Mouse (Mus musculus): ENCODE results near the gene Gse1. TPM values are rescaled to one million over a fixed set of nuclear protein-coding genes. Genes with fewer than 3 reads are reported as not detected.

The Gse1 gene
- polyA plus RNA-seq, 1 experiment = 17.1 TPM

DNA sequence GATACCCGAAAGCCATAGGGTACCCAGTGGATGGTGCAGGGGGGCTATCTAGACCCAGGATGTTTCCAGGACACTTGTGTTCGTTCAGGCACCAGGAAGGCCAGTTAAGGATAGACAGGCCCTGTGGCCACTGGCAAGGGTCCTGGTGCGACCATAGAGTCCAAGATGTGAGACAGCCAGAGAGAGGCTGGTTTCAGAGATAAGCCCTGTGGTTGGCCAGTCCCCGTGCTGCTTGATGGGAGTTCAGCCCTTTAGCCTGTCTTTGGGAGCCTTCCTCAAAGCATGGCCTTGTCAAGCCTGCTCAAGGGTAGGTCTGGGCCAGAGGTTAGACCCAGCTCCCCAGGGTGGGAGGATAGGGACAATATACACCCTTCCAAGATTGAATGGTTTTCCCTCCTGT is 251.4 kb downstream of the Gse1 start:
- no peak for TF ChIP-seq GATA1 (IDR thresholded peaks at IDR 0.05; ENCODE audit: low read length)
- TF ChIP-seq TAL1 (IDR thresholded peaks at IDR 0.05; ENCODE audit: low read length) = no peak
- Histone ChIP-seq H3K27me3 (ENCODE audit: control insufficient read depth) (no peaks in the 10 kb centered on the region), H3K4me3 (replicated peaks) (no peak overlapping the region), H3K9me3 (ENCODE audit: control insufficient read depth, low read length) (no peaks in the 10 kb centered on the region), H3K4me1 (ENCODE audit: control insufficient read depth) (peaks cover 99% of the 10 kb centered on the region), H3K36me3 (ENCODE audit: control insufficient read depth) (peaks cover 11% of the 10 kb centered on the region)

DNA sequence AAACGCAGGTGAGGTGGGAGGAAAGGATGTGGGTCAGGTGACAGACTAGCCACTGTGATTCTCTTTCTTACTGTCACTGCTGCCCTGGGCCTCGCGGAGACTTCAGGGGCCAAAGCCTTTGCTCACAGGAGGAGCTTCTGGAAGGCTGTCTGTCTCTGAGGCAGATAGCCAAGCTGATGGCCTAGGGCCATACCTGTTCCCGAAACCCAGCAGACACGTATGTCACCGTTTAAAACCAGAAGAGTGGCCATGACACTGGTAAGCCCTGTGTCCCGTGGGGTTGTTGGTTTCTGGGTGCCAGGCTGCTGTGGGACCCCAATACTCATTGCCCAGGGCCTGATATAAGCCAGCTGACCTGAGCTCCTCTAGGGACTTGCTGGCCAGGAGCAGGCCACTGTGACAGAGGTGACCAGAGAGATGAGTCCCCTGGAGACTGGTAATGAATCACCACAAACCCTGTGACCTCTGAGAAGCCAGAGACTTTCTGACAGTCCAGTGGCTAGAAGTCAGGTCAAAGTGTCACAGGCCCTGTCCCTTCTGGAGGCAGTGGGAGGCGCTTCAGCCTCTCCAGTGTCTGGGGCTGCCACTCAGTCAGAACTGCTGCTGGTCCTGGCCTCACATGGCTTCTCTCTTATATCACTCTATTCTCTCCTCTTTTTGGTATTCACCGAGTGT is 253.9 kb downstream of the Gse1 start:
- Histone ChIP-seq H3K36me3 (ENCODE audit: control insufficient read depth) (peaks cover 6% of the 10 kb centered on the region), H3K4me3 (replicated peaks) (no peak overlapping the region), H3K27me3 (ENCODE audit: control insufficient read depth) (no peaks in the 10 kb centered on the region), H3K9me3 (ENCODE audit: control insufficient read depth, low read length) (no peaks in the 10 kb centered on the region), H3K4me1 (ENCODE audit: control insufficient read depth) (peaks cover 99% of the 10 kb centered on the region)
- TF ChIP-seq TAL1 (IDR thresholded peaks at IDR 0.05; ENCODE audit: low read length) (no peak), GATA1 (IDR thresholded peaks at IDR 0.05; ENCODE audit: low read length) (no peak)

DNA sequence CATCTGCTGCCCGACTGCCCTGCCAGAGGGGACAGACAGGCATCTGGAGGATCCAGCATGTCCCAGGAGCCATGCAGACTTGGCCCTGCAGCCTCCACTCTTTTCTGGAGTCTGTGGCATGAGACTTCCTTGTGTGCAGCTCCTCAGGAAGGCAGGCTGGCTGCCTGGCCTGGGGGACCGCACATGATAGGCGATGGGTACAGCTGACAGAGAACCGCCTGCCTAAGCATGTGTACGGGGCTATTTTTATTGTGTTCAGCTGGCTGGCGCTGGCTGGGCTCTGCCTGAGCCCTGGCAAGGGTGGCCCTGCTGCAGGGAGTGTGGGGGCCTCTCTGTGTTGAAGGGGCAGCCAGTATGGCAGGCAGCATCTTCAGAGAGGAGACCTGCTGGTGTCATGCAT is 256.2 kb downstream of the Gse1 start:
- TF ChIP-seq GATA1 (IDR thresholded peaks at IDR 0.05; ENCODE audit: low read length) (no peak), TAL1 (IDR thresholded peaks at IDR 0.05; ENCODE audit: low read length) (no peak)
- no peaks in the 10 kb centered on the region for H3K9me3 ChIP-seq (ENCODE audit: control insufficient read depth, low read length)
- no peaks in the 10 kb centered on the region; the same call in 1 of the 2 replicates for H3K36me3 ChIP-seq (ENCODE audit: control insufficient read depth)
- H3K4me3 ChIP-seq (replicated peaks) = no peak overlapping the region
- H3K4me1 ChIP-seq (ENCODE audit: control insufficient read depth) = peaks cover 86% of the 10 kb centered on the region
- H3K27me3 ChIP-seq (ENCODE audit: control insufficient read depth) = no peaks in the 10 kb centered on the region

DNA sequence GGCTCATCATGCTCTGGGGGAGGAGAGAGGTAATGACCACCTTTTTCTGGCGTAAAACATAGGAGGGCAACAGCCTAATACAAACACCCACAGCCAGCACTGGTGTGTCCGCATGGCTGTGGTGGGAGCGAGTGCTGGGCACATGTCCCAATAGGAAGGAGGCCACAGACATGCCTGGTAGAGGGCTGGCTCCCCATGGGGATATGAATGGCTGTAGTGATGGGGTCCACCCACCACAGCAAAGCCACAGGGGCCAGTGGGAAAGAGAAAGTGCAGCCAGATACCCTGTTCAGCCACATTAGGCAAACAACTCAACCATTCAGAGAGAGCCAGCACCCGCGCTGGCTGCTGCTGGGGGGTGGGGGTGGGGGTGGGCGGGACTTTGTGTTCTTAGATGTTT is 256.9 kb downstream of the Gse1 start:
- Histone ChIP-seq H3K27me3 (ENCODE audit: control insufficient read depth) (no peaks in the 10 kb centered on the region), H3K4me3 (replicated peaks) (peak overlapping the region; percentile 21), H3K4me1 (ENCODE audit: control insufficient read depth) (peaks cover 85% of the 10 kb centered on the region), H3K9me3 (ENCODE audit: control insufficient read depth, low read length) (no peaks in the 10 kb centered on the region), H3K36me3 (ENCODE audit: control insufficient read depth) (no peaks in the 10 kb centered on the region; the same call in 1 of the 2 replicates)
- TF ChIP-seq GATA1 (IDR thresholded peaks at IDR 0.05; ENCODE audit: low read length) (no peak), TAL1 (IDR thresholded peaks at IDR 0.05; ENCODE audit: low read length) (no peak)

DNA sequence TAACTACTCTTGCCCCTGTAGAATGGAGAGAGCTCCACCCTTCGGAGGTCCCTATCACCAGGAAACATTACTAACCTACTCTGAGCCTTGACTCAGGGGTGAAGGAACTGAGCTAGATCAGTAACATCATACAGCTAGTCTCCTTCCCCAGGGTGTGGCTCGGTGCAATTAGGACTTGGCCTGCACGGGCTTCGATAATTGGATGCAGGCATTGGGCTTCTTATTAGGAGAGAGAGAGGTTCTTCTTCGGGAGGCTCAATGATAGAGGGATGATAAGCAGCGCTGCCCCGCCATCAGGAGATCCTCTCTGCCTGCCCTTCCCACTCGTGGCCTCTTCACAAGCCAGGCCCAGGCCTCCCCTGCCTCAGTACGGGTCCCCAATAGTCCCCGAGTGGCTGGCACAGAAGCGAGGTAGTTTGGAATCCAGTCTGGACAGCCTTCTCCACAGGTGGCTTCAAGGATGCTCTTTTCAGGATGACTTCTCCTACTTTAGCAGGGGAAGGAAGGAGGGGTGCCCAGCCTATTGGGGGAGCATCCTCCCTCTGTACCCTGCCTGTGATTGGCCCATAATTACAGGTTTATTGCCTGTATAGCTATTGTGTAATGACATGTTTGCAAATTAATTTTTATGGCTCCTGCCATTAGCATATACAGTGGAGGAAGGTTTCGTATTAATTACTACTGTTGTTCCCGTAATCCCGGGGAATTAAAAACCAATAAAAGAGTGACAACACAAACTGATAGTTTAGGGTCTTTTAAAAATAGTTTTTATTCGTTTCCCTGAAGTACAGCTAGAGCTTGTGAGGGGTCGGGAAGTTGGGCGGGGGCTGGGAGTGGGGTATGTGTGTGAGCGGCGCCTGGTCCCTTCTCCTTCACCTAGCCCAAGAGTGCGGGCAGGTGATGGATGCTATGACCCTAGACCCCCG is 257.6 kb downstream of the Gse1 start:
- Histone ChIP-seq H3K9me3 (ENCODE audit: control insufficient read depth, low read length) (no peaks in the 10 kb centered on the region), H3K4me3 (replicated peaks) (peak overlapping the region; percentile 75), H3K4me1 (ENCODE audit: control insufficient read depth) (peaks cover 85% of the 10 kb centered on the region), H3K27me3 (ENCODE audit: control insufficient read depth) (no peaks in the 10 kb centered on the region), H3K36me3 (ENCODE audit: control insufficient read depth) (peaks cover 4% of the 10 kb centered on the region)
- TF ChIP-seq GATA1 (IDR thresholded peaks at IDR 0.05; ENCODE audit: low read length) = no peak; the same call in 1 of the 2 replicates
- no peak for TF ChIP-seq TAL1 (IDR thresholded peaks at IDR 0.05; ENCODE audit: low read length)

DNA sequence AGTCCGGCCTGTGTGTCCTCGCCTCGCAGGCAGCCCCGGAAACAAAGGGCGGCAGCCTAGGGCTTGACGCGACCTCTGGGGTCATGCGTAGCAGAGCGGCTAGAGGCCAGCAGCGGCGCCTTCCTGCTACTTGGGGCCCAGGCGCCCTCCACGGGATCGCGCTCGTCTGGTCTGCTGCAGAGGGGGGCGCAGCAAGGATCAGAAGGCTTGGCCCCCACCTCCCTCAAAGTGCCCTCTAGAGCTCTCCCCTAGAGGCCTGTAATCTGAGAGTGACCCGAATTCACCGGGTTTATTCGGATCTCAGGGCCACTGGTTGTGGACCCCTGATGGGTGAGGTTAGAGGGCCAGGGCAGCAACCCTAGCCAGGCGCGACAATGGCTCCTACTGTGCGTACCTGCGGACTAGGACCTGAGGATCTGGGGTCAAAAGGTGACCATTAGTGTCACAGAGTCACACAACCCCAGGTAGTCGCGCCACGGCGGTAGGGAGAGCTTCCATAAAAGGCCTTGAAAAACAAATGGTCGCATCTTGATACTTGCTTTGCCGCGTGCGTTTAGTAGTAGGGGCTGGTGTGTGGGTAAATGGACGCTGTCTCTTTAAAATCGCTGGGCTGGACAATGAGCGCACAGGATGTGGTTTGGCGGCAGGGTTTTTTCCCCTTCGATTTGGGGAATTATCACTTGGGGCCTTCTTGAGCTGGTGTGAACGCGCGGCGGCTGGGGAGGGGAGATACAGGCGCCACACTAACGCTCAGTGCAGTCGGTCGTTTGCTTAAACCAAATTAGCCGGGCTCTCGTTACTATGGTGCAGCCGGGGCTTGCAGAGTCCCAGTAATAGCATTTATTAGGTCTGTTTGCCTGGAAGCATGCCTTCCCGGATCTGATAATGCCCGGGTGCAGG is 258.5 kb downstream of the Gse1 start:
- Histone ChIP-seq H3K4me1 (ENCODE audit: control insufficient read depth) (peaks cover 85% of the 10 kb centered on the region), H3K4me3 (replicated peaks) (peak overlapping the region; percentile 75), H3K36me3 (ENCODE audit: control insufficient read depth) (peaks cover 13% of the 10 kb centered on the region), H3K27me3 (ENCODE audit: control insufficient read depth) (no peaks in the 10 kb centered on the region), H3K9me3 (ENCODE audit: control insufficient read depth, low read length) (no peaks in the 10 kb centered on the region)
- TF ChIP-seq GATA1 (IDR thresholded peaks at IDR 0.05; ENCODE audit: low read length) (peak; percentile 66), TAL1 (IDR thresholded peaks at IDR 0.05; ENCODE audit: low read length) (peak; percentile 82)

DNA sequence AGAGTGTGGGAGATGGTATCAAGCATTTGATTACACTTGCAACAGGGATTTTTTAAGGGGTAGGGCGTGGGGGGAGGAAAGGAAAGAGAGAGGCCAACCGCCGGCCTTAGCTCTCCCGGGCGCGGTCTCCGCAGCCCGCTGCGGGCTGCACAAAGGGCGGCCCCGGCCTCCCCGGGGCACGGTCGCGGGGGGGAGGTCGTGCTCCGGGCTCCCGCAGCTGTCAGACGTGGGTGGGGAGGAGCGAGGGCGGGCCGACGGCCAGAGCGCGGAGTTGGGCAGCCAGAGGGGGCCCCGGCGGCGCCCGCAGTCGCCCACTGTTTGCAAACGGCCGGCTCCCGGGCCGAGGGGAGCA is 259.1 kb downstream of the Gse1 start:
- peaks cover 85% of the 10 kb centered on the region for H3K4me1 ChIP-seq (ENCODE audit: control insufficient read depth)
- H3K9me3 ChIP-seq (ENCODE audit: control insufficient read depth, low read length) = no peaks in the 10 kb centered on the region
- peaks cover 20% of the 10 kb centered on the region for H3K36me3 ChIP-seq (ENCODE audit: control insufficient read depth)
- peak overlapping the region; percentile 75 for H3K4me3 ChIP-seq (replicated peaks)
- no peaks in the 10 kb centered on the region for H3K27me3 ChIP-seq (ENCODE audit: control insufficient read depth)
- TF ChIP-seq TAL1 (IDR thresholded peaks at IDR 0.05; ENCODE audit: low read length) (no peak), GATA1 (IDR thresholded peaks at IDR 0.05; ENCODE audit: low read length) (no peak)

DNA sequence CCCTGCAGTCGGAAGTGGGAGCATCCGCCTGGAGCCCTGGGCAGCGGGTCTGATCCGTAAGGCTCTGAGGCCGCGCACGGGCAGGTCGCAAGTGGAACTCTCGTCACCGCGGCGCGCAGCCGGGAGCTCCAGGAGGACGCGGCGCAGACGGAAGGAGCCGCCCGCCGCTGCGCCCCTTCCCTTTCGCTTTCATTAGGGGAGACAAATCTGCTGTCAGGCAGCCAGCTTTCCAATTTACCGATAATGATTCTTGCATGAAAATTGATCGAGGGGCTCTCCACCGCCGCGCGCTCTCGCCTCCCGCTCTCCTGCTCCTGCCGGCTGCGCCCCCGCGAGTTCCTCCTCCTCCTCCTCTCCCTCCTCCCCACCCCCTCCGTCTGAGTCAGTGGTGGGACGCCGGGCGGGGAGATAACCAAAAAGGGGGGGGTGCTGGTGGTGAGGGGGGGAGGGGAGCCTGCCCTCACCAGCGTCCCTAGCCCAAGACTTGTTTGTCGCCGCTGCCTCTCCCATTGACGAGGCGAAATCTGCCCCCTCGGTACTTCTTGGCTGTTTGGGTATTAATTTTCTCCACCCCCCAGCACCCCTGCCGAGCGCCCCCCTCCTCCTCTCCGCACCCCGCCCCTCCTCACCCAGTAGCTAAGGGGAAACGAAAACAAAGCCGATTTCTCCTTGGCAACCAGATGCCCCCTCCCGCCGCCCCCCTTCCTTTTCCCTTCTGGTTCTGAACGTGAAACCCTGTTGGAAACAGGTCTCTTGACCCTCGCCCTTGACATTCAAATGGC is 259.7 kb downstream of the Gse1 start:
- TF ChIP-seq TAL1 (IDR thresholded peaks at IDR 0.05; ENCODE audit: low read length) = no peak
- H3K4me1 ChIP-seq (ENCODE audit: control insufficient read depth) = peaks cover 85% of the 10 kb centered on the region
- peak overlapping the region; percentile 75 for H3K4me3 ChIP-seq (replicated peaks)

More for the DNA sequence above, 259.7 kb downstream of the Gse1 start:
- Histone ChIP-seq H3K27me3 (ENCODE audit: control insufficient read depth) (no peaks in the 10 kb centered on the region), H3K9me3 (ENCODE audit: control insufficient read depth, low read length) (no peaks in the 10 kb centered on the region), H3K36me3 (ENCODE audit: control insufficient read depth) (peaks cover 25% of the 10 kb centered on the region)
